Mouse (Mus musculus): ENCODE data around the gene Vmo1. TPM values are rescaled to one million over a fixed set of nuclear protein-coding genes. Genes with fewer than 3 reads are reported as not detected.
"Not testable (repeated sequence)": the region's sequence is repeated elsewhere in the genome, so short reads cannot be mapped to it uniquely, and the experiment has no call there.

The Vmo1 gene
- total and polyA plus RNA-seq, 2 experiments, result 3.9 to 5.5 TPM

DNA sequence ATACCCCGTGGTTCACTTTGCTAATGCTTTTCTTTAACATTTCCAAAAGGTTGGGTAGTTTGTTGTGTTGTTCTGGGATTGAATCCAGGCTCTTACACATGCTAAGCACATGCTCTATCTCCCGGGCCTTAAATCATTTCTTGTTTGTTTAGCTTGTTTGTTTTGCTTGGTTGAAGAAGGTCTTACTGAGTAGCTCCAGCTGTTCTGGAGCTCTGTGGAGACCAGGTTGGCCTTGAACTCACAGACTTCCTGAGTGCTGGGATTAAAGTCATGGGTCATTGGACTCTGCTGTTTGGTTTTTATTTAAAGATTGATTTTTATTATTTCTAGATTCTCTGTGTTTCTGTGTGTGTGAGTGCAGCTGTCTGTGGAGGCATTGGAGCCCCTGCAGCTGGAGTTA lies 28.9 kb downstream of the Vmo1 start:
- H3K9ac ChIP-seq (ENCODE audit: low read depth, low read length), result no peak overlapping the region
- no peaks in the 10 kb centered on the region for H3K79me2 ChIP-seq (ENCODE audit: control insufficient read depth, insufficient read depth, low read length)
- 40% methylated on average over 2 of the region's 2 CpGs for WGBS
- peak; percentile 21 for DNase-seq (ENCODE audit: extremely low read depth, low read depth, low spot score)
- no peak overlapping the region for H3K27ac ChIP-seq (replicated peaks; ENCODE audit: insufficient read depth, low read depth, low read length)
- no peak for TF ChIP-seq CTCF (IDR thresholded peaks at IDR 0.05; ENCODE audit: low read depth, low read length)
- no peak for TF ChIP-seq POLR2A (IDR thresholded peaks at IDR 0.05; ENCODE audit: extremely low read depth, insufficient read depth, low read length)
- no peaks in the 10 kb centered on the region for H3K36me3 ChIP-seq (ENCODE audit: control insufficient read depth, insufficient read depth, low read length)
- H3K4me3 ChIP-seq (ENCODE audit: insufficient read depth, low read depth, low read length), result no peak overlapping the region
- no peaks in the 10 kb centered on the region for H3K27me3 ChIP-seq (ENCODE audit: control insufficient read depth, insufficient read depth, low read length)
- H3K4me1 ChIP-seq (ENCODE audit: control insufficient read depth, insufficient read depth, low read length), result no peaks in the 10 kb centered on the region

GRCm38 (mm10) chr11:70474872-70475534 lies 39.4 kb downstream of the Vmo1 start:
- DNase-seq (ENCODE audit: extremely low read depth, low read depth, low spot score), result no peak
- no peaks in the 10 kb centered on the region for H3K27me3 ChIP-seq (ENCODE audit: control insufficient read depth, insufficient read depth, low read length)
- no peak overlapping the region for H3K4me3 ChIP-seq (ENCODE audit: insufficient read depth, low read depth, low read length)
- no peaks in the 10 kb centered on the region for H3K79me2 ChIP-seq (ENCODE audit: control insufficient read depth, insufficient read depth, low read length)
- no peaks in the 10 kb centered on the region for H3K36me3 ChIP-seq (ENCODE audit: control insufficient read depth, insufficient read depth, low read length)
- H3K27ac ChIP-seq (replicated peaks; ENCODE audit: insufficient read depth, low read depth, low read length), result no peak overlapping the region
- H3K9ac ChIP-seq (ENCODE audit: low read depth, low read length), result no peak overlapping the region
- TF ChIP-seq CTCF (IDR thresholded peaks at IDR 0.05; ENCODE audit: low read depth, low read length) (no peak), POLR2A (IDR thresholded peaks at IDR 0.05; ENCODE audit: extremely low read depth, insufficient read depth, low read length) (no peak)
- no peaks in the 10 kb centered on the region for H3K4me1 ChIP-seq (ENCODE audit: control insufficient read depth, insufficient read depth, low read length)
- 56% methylated on average over 12 of the region's 12 CpGs for WGBS

GRCm38 (mm10) chr11:70473291-70473690 lies 41.1 kb downstream of the Vmo1 start:
- H3K4me1 ChIP-seq (ENCODE audit: control insufficient read depth, insufficient read depth, low read length); H3K9ac ChIP-seq (ENCODE audit: low read depth, low read length); DNase-seq (ENCODE audit: extremely low read depth, low read depth, low spot score); H3K79me2 ChIP-seq (ENCODE audit: control insufficient read depth, insufficient read depth, low read length); H3K27ac ChIP-seq (replicated peaks; ENCODE audit: insufficient read depth, low read depth, low read length); H3K4me3 ChIP-seq (ENCODE audit: insufficient read depth, low read depth, low read length); H3K36me3 ChIP-seq (ENCODE audit: control insufficient read depth, insufficient read depth, low read length); H3K27me3 ChIP-seq (ENCODE audit: control insufficient read depth, insufficient read depth, low read length): not testable (repeated sequence)
- WGBS, result 88% methylated on average over 5 of the region's 5 CpGs

GRCm38 (mm10) chr11:70472716-70473115 lies 41.7 kb downstream of the Vmo1 start:
- H3K79me2 ChIP-seq (ENCODE audit: control insufficient read depth, insufficient read depth, low read length), result no peaks in the 10 kb centered on the region
- no peaks in the 10 kb centered on the region for H3K27me3 ChIP-seq (ENCODE audit: control insufficient read depth, insufficient read depth, low read length)
- no peak overlapping the region for H3K27ac ChIP-seq (replicated peaks; ENCODE audit: insufficient read depth, low read depth, low read length)
- H3K9ac ChIP-seq (ENCODE audit: low read depth, low read length), result no peak overlapping the region
- H3K36me3 ChIP-seq (ENCODE audit: control insufficient read depth, insufficient read depth, low read length), result no peaks in the 10 kb centered on the region
- peaks cover 2% of the 10 kb centered on the region; the same call in 1 of the 2 replicates for H3K4me1 ChIP-seq (ENCODE audit: control insufficient read depth, insufficient read depth, low read length)
- DNase-seq (ENCODE audit: extremely low read depth, low read depth, low spot score), result no peak
- TF ChIP-seq POLR2A (IDR thresholded peaks at IDR 0.05; ENCODE audit: extremely low read depth, insufficient read depth, low read length) (no peak), CTCF (IDR thresholded peaks at IDR 0.05; ENCODE audit: low read depth, low read length) (no peak)
- no peak overlapping the region for H3K4me3 ChIP-seq (ENCODE audit: insufficient read depth, low read depth, low read length)

DNA sequence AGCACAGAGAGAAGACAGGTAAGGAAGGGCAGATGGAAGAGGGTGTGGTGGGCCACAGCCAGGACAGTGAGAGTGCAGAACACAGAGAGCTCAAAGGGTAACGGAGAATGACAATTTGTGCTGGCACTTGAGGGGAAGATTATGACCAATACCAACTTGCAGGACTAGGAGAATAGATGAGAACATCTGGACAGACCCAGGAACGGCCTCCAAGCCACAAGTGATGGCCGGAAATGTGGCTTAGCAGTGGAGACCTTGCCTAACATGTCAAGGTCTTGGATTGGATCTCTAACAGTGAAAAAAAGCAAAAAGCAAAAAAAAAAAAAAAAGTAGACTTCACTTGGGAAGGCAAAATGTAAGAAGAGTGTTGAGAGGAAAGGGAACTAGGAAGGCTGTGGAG lies 44.7 kb downstream of the Vmo1 start:
- no peak for TF ChIP-seq POLR2A (IDR thresholded peaks at IDR 0.05; ENCODE audit: extremely low read depth, insufficient read depth, low read length)
- no peak for TF ChIP-seq CTCF (IDR thresholded peaks at IDR 0.05; ENCODE audit: low read depth, low read length)
- no peaks in the 10 kb centered on the region for H3K36me3 ChIP-seq (ENCODE audit: control insufficient read depth, insufficient read depth, low read length)
- no peaks in the 10 kb centered on the region for H3K79me2 ChIP-seq (ENCODE audit: control insufficient read depth, insufficient read depth, low read length)
- peaks cover 4% of the 10 kb centered on the region for H3K4me1 ChIP-seq (ENCODE audit: control insufficient read depth, insufficient read depth, low read length)
- H3K27me3 ChIP-seq (ENCODE audit: control insufficient read depth, insufficient read depth, low read length), result no peaks in the 10 kb centered on the region
- DNase-seq (ENCODE audit: extremely low read depth, low read depth, low spot score), result no peak
- H3K4me3 ChIP-seq (ENCODE audit: insufficient read depth, low read depth, low read length), result no peak overlapping the region
- peak overlapping the region; percentile 44; the same call in 1 of the 2 replicates for H3K27ac ChIP-seq (replicated peaks; ENCODE audit: insufficient read depth, low read depth, low read length)
- 79% methylated on average over 3 of the region's 3 CpGs for WGBS
- H3K9ac ChIP-seq (ENCODE audit: low read depth, low read length), result no peak overlapping the region

GRCm38 (mm10) chr11:70467902-70468619 lies 46.4 kb downstream of the Vmo1 start:
- Histone ChIP-seq H3K27ac (replicated peaks; ENCODE audit: insufficient read depth, low read depth, low read length) (peak overlapping the region; percentile 88), H3K27me3 (ENCODE audit: control insufficient read depth, insufficient read depth, low read length) (no peaks in the 10 kb centered on the region), H3K36me3 (ENCODE audit: control insufficient read depth, insufficient read depth, low read length) (no peaks in the 10 kb centered on the region), H3K79me2 (ENCODE audit: control insufficient read depth, insufficient read depth, low read length) (no peaks in the 10 kb centered on the region), H3K9ac (ENCODE audit: low read depth, low read length) (no peak overlapping the region), H3K4me1 (ENCODE audit: control insufficient read depth, insufficient read depth, low read length) (peaks cover 4% of the 10 kb centered on the region), H3K4me3 (ENCODE audit: insufficient read depth, low read depth, low read length) (no peak overlapping the region)
- WGBS, result 55% methylated on average over 5 of the region's 5 CpGs
- DNase-seq (ENCODE audit: extremely low read depth, low read depth, low spot score), result no peak
- TF ChIP-seq CTCF (IDR thresholded peaks at IDR 0.05; ENCODE audit: low read depth, low read length) (no peak), POLR2A (IDR thresholded peaks at IDR 0.05; ENCODE audit: extremely low read depth, insufficient read depth, low read length) (no peak)

Measured in liver, adult 2 months (tissue).